ENCODE assay signal across 12 mouse cellular contexts in the genomic region with DNA sequence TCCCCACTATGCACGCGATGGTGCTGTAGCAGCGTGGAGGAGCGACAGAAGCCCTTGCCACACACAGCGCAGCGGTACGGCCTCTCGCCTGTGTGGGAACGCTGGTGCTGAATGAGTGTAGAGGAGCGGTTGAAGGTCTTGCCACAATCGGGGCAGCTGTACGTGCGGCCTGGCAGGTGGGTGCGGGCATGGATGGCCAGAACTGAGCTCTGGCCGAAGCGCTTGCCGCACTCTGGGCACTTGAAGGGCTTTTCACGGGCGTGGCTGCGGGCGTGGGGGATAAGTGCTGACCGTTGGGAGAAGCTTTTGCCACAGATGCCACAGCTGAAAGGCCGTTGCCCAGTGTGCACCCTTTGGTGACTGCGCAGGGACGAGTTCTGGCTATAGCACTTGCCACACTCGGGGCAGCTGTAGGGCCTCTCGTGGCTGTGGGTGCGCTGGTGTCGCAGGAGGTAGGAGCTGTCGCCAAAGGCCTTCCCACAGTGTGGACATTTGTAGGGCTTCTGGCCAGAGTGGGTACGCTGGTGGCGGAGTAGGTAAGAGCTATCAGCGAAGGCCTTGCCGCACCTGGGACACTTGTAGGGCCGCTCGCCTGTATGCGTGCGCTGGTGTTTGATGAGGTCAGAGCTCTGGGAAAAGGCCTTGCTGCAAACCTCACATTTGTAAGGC. TPM values are rescaled to one million over a fixed set of nuclear protein-coding genes. Genes with fewer than 3 reads are reported as not detected.
DNase-seq lines count a peak whose midpoint lies in the region; ATAC-seq and TF ChIP-seq lines count a peak whose summit lies in the region.
"Had no signal": no experiment of that assay in that cellular context is flagged by ENCODE, and none has a peak within 500 bp of the region (broad histone marks: within the 10 kb centered on the region; RNA-seq: fewer than 3 reads in every experiment).

No protein-coding gene starts in this region.

- H3K4me2 ChIP-seq in heart, embryonic 12.5 days, result no peak overlapping the region

- no peak for ATAC-seq in heart, embryonic 12.5 days (ENCODE audit: insufficient number of reproducible peaks, low FRiP score)
- ATAC-seq: forebrain, embryonic 15.5 days had no signal

- 0 out of 2 replicates have a peak overlapping the region, but pooled peaks have one; percentile 4 for H3K9ac ChIP-seq in heart, embryonic 12.5 days
- H3K9ac ChIP-seq: forebrain, embryonic 15.5 days; liver, embryonic 14.5 days had no signal

- H3K27me3 ChIP-seq in heart, embryonic 12.5 days (replicated peaks), result no peaks in the 10 kb centered on the region
- H3K27me3 ChIP-seq: forebrain, embryonic 15.5 days had no signal

- H3K27ac ChIP-seq in heart, embryonic 12.5 days (ENCODE audit: poor library complexity, severe bottlenecking), result no peak overlapping the region
- H3K27ac ChIP-seq: forebrain, embryonic 15.5 days; liver, embryonic 14.5 days had no signal

- peaks cover 33% of the 10 kb centered on the region for H3K36me3 ChIP-seq in heart, embryonic 12.5 days
- H3K36me3 ChIP-seq: forebrain, embryonic 15.5 days had no signal

- H3K9me3 ChIP-seq in heart, embryonic 12.5 days (replicated peaks), result no peaks in the 10 kb centered on the region
- H3K9me3 ChIP-seq: forebrain, embryonic 15.5 days had no signal

- WGBS in heart, embryonic 12.5 days, result 90% methylated on average over 38 of the region's 38 CpGs
- 86% methylated on average over 38 of the region's 38 CpGs for WGBS in lung, adult 2 months

- peaks cover 27% of the 10 kb centered on the region for H3K4me1 ChIP-seq in heart, embryonic 12.5 days (replicated peaks)
- no peaks in the 10 kb centered on the region; the same call in 1 of the 2 replicates for H3K4me1 ChIP-seq in lung, adult 2 months (ENCODE audit: control insufficient read depth, insufficient read depth, low read length)

- 0 out of 2 replicates have a peak, but pooled peaks have one; percentile 18 for TF ChIP-seq POLR2A in lung, adult 2 months (IDR thresholded peaks at IDR 0.05; ENCODE audit: borderline replicate concordance, extremely low read depth, low read depth, low read length)

- DNase-seq in adrenal gland, adult (ENCODE audit: inconsistent age in 2 of 2, low spot score in 1 of 2), result peak; percentile 28 to 42
- no peak for DNase-seq in adrenal gland, postnatal 25 days
- no peak for DNase-seq in heart, adult 18-20 months
- no peak for DNase-seq in lung, adult 2 months
- DNase-seq in lung, postnatal 25 days (ENCODE audit: low spot score), result no peak
- DNase-seq in ZHBTc4 (ENCODE audit: low read depth, low spot score), result peak; percentile 50
- DNase-seq in embryo, embryonic 10 days (ENCODE audit: low spot score), result no peak
- DNase-seq: embryo, embryonic 11 days; gastrocnemius, postnatal 36 days had no signal

- no peak overlapping the region for H3K4me3 ChIP-seq in heart, embryonic 12.5 days
- H3K4me3 ChIP-seq in lung, adult 2 months (replicated peaks; ENCODE audit: extremely low read depth, low read depth, low read length), result no peak overlapping the region

- TF ChIP-seq CTCF in lung, adult 2 months (IDR thresholded peaks at IDR 0.05; ENCODE audit: insufficient read depth, low read length), result no peak

RNA-seq across cellular contexts. Expression of gene Zfp768, which starts 1.9 kb away (rescaled TPM):
- 31.4 and 32.8 TPM in 2 replicates for total RNA-seq in adrenal gland, postnatal 25 days (2021)
- 19.1 and 19.8 TPM in 2 replicates for polyA plus RNA-seq in heart, embryonic 12.5 days (2016; fragmentation: Nextera tagmentation; extraction: Ambion mirVana)
- 10 to 100 TPM; 35.9 to 42.9 TPM for total RNA-seq in heart, adult 18-20 months (2021)
- polyA plus RNA-seq in lung, adult 2 months (2012; rRNA removed), result 31.7 and 35.5 TPM in 2 replicates

RNA-seq across cellular contexts. Expression of gene Zfp747, which starts 32.4 kb away (rescaled TPM):
- 8.3 and 11.2 TPM in 2 replicates for total RNA-seq in adrenal gland, postnatal 25 days (2021)
- 4.6 and 5.1 TPM in 2 replicates for polyA plus RNA-seq in heart, embryonic 12.5 days (2016; fragmentation: Nextera tagmentation; extraction: Ambion mirVana)
- 1 to 10 TPM; 3.4 to 5.1 TPM for total RNA-seq in heart, adult 18-20 months (2021)
- polyA plus RNA-seq in lung, adult 2 months (2012; rRNA removed), result 10.9 TPM in 2 replicates

RNA-seq across cellular contexts. Expression of gene 9130019O22Rik, which starts 43.5 kb away (rescaled TPM):
- 5.3 and 5.9 TPM in 2 replicates for total RNA-seq in adrenal gland, postnatal 25 days (2021)
- polyA plus RNA-seq in heart, embryonic 12.5 days (2016; fragmentation: Nextera tagmentation; extraction: Ambion mirVana), result 3.4 and 3.9 TPM in 2 replicates
- 1 to 10 TPM; 1.6 to 1.7 TPM for total RNA-seq in heart, adult 18-20 months (2021)
- polyA plus RNA-seq in lung, adult 2 months (2012; rRNA removed), result 4.1 and 5.1 TPM in 2 replicates

RNA-seq across cellular contexts. Expression of gene Itgal, which starts 47.4 kb away (rescaled TPM):
- total RNA-seq in adrenal gland, postnatal 25 days (2021), result 0.57 and 1.0 TPM in 2 replicates
- polyA plus RNA-seq in heart, embryonic 12.5 days (2016; fragmentation: Nextera tagmentation; extraction: Ambion mirVana), result 1.0 and 1.1 TPM in 2 replicates
- 1 to 10 TPM; 1.9 to 4.1 TPM for total RNA-seq in heart, adult 18-20 months (2021)
- polyA plus RNA-seq in lung, adult 2 months (2012; rRNA removed), result 28.2 and 36.9 TPM in 2 replicates

RNA-seq across cellular contexts. Expression of gene E430018J23Rik, which starts 49.9 kb away (rescaled TPM):
- 9.6 and 10.7 TPM in 2 replicates for total RNA-seq in adrenal gland, postnatal 25 days (2021)
- polyA plus RNA-seq in heart, embryonic 12.5 days (2016; fragmentation: Nextera tagmentation; extraction: Ambion mirVana), result 4.5 and 5.1 TPM in 2 replicates
- total RNA-seq in heart, adult 18-20 months (2021), result 1 to 10 TPM; 3.4 to 3.7 TPM
- polyA plus RNA-seq in lung, adult 2 months (2012; rRNA removed), result 7.6 TPM in 2 replicates

Comparison
In these comparisons a context has a peak if more than half of its experiments do, and no peak if none do; other contexts are left out.
1. DNase-seq: peak in adrenal gland, adult (2 of 2) and ZHBTc4 (single experiment); none in adrenal gland, postnatal 25 days (single experiment), heart, adult 18-20 months (0 of 2), lung, adult 2 months (single experiment), lung, postnatal 25 days (single experiment) and embryo, embryonic 10 days (single experiment).